Mouse (Mus musculus): ENCODE data around the gene Gm20867. TPM values are rescaled to one million over a fixed set of nuclear protein-coding genes. Genes with fewer than 3 reads are reported as not detected.
"Not testable (repeated sequence)": the region's sequence is repeated elsewhere in the genome, so short reads cannot be mapped to it uniquely, and the experiment has no call there.

Gm20867 gene
- not detected in 2 replicates for total RNA-seq (2017)

DNA sequence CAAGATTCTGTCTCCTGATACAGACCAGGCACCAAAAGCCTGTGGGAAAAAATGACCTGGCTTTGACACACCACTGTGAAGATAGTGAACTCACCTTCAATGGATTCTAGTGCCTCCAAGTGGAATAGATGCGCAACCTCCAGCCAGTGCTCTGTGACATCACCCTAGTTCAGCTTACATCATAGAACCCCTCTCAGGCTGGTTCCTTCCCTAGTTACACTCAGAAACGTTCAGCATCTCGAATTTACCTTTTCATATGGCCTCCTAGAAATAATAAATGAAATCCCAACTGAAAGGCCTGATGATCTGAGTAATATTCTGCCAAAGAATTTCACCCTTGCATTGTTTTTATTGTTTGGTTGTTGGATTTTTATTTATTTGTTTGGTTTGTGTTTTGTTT, at the start of gene Gm20867:
Gene Gm20867, minus strand, starts transcription at position 101 of the 400 bp plus-strand sequence.
- not testable (repeated sequence) for ATAC-seq (replicated peaks in 1 of 2; ENCODE audit: insufficient read depth in 1 of 2, low FRiP score in 2 of 2, low TSS enrichment in 1 of 2, low read depth in 1 of 2, poor library complexity in 2 of 2, severe bottlenecking in 2 of 2)

Other genes with a start within 250 kb of the Gm20867 start
- gene Gm29564, start 249.8 kb upstream of the Gm20867 start, total RNA-seq (2017) = not detected in 2 replicates

All from hematopoietic stem cell, adult 5-6 weeks (primary cell).